Mouse (Mus musculus) c-Kit-positive CD71-negative TER-119-negative erythroid progenitor cells, embryonic 14.5 days (primary cell): ENCODE measurements around the gene Kif24.
A peak's percentile ranks its signal among the peaks of the same experiment; 100 is the strongest.

Experiments used
- DNase-seq: peaks from one replicate; pipeline ENCODE4 v3.0.0-alpha.2; 2013; ENCODE audit warnings: low read depth

Kif24 gene

DNA sequence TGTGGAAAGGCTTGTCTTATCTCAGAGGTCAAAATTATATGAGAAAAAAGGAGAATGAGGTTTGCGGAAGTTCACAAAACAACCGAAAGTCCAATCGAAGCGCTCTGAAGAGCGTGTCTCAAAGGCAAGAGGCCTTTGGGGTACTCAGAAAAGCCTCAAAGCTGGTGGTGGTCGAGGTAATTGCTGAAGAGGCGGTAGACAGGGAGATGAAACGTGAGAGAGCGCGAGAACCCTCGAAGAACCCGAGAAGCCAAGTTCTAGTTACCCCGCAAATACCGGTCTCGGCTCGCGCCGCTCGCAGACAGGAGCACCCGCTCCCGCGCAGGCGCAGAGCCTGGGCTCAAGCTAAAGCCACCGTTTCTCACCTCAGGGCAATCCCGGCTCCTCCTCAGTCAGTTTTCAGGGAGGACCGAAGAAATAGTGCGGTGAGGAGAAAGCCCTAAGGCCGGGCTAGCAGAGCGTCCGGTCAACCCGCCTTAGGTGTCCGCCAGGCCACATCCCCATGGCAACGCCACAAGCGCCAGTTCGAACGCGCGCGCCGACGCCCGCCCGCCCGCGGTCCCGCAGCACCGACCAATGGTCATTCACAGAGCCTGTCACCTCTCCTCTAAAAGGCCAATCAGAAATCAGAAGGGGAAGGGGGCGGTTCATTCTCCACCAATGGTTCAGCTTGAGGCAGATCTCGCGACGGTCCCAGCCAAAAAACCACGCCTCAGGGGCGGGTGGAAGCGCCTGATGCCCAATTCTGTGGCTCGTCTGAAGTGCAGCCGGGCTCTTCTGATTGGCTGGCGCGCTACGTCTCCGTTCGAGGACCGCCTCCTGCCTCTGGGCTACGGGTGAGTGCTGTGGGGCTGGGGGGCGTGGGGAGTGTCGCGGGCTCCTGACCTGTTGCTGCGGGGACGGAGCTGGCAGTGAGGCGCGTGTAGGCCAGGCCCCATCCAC is at the start of gene Kif24, which contains the start of gene Nudt2:
Gene Kif24 (minus strand): TSS at position 543 of the 942 bp plus-strand sequence.
Gene Nudt2 (plus strand): TSS at position 807 of the 942 bp plus-strand sequence.
- peak; percentile 99 for DNase-seq

DNA sequence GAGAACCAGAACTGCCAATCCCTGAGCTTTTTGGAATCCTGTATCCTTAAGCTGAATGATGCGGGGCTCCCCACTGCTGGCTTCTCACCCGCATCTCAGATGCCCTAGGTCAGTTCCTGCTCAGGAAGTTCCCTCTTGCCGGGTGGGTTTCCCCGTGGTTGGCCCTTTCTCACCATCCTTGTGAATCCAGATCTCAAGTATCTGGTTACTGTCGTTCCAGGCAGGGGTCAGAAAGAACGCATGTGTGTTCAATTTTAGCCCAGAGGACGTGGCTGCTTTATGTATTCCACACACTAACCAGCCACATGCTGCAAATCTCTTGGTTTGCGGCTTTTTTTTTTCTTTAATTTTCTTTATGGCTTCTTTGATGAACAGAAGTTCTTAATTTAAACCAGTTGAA is 49.0 kb upstream of the Kif24 start:
- DNase-seq: no peak

DNA sequence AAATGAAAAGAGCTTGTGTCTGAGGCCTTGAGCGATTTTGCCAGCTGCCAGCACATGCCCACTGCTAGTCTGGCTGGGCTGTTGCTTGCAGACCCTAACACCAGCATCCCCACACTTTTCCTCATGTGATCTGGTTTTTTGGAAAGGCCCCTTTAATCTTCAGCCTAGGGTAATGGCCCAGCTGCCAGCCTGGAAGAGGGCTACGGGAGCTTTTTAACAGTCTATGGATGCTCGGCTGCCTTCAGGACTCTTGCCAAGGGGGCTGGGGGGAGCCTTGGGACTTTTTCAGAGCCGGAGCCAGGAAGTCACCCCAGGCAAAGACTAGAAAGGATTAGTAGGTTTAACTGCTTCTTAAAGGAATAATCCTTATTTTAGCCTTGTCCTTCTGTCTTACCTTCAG is 48.6 kb upstream of the Kif24 start:
- DNase-seq: no peak

DNA sequence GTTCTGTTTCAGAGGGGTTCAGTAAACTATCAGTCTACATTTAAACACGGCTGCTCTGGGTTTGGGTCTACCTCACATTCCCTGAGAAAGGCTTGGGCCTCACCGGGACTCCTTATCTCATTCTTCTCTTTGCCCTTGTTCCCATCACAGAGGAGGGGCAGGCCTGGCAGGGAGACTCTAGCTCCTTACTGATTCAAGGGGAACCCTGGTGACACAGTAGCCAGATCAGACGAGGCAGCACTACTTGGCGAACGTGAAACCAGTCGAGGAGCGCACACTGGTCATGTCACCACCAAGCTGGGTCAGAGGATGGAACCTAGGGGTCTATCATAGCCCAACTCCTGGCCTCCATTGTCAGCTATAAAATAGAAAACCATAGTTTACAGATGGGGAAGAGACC is 43.3 kb upstream of the Kif24 start:
- DNase-seq: no peak

DNA sequence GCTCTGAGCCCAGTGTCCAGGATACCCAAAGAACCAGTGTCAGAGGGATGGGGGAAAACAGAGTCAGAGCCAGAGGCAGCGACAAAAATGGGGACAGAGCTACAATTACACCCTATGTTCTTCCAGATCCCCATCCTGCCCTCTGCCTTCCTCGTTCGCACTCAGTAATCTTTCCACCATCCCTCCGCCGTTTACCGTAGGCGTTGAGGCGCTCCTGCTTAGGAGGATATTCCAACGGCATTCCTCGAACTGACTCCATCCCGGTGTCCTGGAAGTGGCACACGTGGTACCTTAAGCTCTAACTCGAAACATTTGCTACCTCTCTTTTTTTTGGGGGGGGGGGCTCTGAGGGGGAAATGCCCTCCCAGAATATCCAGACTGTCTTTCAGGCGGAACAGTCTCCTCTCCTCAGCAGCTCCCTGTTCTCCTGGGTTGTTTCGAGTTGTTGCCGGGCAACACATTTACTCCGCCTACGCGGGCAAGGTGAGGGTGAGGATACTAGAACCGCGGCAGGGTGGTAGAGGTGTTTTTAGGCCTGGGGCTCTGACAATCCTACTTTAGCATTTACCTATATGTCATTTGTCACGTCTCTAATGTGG is 42.7 kb upstream of the Kif24 start:
- no peak for DNase-seq

DNA sequence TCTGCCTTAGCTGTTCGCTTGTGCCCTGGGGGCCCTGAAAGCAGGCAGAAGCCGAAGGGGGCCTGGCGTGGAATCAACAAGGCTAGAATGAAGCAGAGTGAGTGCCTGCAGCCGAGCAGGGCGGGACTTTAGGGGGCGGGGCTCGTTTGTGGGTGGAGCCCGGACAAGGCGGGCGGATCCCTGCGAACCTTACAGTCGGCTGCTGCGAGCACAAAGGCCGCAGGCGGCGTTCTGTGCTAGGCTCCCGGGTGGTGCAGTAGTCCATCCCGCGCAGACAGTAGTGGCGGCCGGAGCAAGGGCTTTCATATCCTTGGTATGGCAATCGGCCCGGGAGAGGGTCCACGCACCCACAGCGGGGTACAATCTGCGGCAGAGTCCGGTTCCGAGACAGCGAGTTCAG is 42.2 kb upstream of the Kif24 start:
- DNase-seq: peak; percentile 54

DNA sequence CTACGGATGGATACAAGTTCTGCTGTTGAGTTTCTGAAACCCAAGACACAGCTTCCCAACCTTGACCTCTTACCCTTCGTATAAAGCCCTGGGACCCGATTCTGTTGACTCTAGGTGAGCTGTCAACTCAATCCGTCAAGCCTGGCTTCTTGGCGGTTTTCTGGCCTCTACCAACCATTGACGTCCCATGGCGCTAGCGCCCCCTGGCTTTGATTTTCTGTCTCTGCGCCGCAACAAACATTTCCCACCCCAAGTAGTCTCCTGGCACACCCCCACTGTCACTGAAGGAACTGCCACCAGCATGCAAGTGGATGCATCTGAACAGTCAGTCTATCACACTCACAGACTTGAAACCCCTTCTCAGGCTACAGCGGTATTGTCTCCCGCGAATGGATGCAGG is 41.5 kb upstream of the Kif24 start:
- DNase-seq: no peak

DNA sequence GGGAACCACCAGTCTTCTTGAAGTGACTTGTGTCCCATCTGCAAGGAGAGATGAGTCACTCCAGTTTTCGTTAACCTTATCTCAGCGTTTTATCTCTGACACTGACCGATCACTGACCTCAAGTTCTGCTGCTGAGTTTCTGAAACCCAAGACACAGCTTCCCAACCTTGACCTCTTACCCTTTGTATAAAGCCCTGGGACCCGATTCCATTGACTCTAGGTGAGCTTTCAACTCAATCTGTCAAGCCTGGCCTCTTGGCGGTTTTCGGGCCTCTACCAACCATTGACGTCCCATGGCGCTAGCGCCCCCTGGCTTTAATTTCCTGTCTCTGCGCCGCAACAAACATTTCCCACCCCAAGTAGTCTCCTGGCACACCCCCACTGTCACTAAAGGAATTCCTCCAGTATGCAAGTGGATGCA is 40.5 kb upstream of the Kif24 start:
- DNase-seq: no peak

DNA sequence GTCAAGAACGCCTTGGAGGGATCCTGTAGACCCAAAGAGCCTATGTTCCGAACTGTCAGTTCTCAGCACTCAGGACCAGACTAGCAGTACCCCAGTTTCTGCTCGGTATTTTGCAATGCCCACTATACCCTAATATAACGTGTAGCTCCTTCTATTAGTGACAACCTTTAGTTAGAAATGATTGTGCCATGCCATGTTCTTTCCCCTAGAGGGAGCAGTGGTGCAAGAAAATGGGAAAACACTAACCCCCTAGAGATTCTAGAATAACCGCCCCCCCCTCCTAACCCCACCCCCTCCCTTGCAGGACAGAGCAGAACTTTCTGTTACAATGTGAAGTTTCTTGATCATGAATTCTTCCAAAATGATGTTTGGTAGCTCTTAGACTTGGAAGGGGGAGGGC is 39.6 kb upstream of the Kif24 start:
- DNase-seq: no peak

DNA sequence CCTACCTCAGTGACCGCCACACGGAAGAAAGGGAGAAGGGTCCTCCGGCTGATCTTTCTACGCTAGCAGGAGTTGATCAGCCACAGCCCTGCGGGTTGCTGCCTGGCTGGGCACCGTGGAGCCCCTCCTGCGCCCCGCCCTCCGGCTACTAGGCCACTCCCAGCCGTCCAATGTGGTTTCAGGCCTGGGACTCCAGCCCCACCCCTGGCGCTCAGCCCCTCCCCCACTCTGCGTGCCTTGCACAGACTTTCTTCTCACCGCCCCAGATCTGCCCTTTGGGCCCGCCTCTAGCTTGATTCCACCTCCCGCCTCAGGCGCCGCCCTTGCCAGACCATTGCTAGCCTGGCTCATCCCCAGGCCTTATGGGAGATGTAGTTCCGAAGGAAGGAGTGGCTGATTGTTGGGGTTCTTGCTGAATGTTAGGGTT is 38.3 kb upstream of the Kif24 start, which contains the start of gene AI464131:
Gene AI464131 (minus strand): TSS at position 91 of the 427 bp plus-strand sequence.
- peak; percentile 79 for DNase-seq

DNA sequence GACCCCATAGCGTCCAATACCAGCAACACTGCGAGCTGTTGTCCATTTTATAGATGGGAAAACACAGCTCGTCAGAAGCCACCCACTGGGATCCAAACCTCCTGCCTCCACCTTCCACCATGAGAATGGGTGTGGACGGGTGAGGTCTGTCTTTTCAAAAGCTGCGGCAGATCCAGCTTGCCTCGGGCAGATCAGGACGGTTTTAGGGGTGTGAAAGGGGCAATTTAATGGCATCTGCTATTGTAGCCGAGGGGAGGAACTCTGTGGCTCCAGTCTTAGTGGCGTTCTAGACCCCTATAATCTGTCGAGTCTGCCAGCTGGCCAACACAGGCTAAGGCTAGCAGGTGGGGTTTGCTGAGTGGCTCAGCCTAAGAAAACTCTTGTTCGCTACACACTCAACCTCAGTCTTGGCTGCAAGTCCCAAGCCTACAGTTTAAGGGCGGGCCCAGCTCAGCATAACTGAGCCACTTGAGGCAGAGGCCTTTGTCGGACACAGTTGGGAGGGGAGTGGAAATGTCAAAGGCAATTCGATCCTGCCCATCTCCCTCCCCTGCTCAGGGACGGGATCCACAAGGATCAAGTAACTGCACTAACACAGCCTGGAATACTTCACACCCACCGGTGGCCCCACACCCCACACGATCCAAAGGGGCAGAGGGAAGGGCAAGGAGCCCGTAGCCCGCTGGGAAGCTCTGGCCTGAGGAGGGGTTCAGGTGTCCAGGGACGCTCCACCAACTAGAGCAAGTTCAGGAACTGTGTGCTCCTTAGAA is 37.7 kb upstream of the Kif24 start:
- no peak for DNase-seq

DNA sequence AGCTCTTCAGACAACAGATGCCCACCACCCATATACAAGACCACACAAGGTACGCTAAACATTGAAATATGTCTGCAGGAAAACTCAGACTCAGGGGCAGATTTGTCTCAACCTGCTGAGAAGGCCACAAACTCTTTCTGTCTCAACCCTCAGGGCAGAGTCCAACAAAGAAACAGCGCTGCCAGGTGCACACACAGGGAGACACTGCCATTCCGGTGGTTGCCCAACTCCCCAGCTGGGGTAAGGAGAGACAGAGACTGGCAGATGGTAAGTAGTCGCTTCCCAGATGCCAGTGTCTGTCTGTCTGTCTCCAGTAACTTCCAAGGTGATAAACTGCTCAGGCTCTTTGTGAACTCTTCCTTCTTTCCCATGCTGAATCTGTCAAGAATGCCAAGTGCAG is 36.1 kb upstream of the Kif24 start:
- no peak for DNase-seq

DNA sequence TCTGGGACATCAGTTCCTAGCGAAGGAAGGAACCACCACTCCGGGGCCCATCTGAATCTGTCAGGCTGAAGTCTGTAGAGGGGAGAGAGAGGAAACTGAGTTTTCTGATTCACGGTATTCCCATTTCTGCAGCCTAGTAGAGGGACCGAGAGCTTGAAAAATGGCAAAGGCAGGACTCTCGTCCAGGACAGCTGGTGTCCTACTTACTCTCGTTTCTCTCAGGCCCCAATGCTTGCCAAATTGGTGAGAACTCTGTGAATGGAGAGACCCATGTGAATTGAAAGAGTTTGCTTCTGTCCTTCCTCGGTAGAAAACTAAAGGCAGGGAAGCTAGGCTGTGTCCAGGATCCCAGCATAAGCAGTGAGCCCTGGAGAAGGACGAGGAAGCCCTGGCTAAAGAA is 34.9 kb upstream of the Kif24 start:
- DNase-seq: no peak

DNA sequence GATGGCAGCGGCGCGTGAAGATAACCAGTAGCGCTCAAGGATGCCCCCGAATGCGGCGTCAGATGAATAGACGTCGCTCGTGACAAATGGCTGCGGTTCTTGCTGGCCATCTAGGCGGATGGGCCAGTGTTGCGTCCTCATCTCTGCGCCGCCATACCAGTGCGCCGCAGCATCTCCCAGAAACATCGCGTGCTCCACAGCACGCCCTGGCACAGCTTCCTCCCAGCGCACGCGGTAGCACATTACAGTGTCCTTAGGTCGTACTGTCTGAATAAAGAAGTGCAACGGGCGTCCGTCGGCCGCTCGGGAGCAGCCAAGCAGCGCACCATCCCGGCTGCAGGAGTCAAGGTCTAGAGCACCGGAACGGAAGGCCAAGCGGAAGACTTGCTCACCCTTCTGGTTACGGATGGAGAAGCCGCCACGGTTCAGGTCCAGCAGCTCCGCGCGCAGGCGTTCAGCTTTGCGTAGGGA is 34.3 kb upstream of the Kif24 start:
- no peak for DNase-seq

DNA sequence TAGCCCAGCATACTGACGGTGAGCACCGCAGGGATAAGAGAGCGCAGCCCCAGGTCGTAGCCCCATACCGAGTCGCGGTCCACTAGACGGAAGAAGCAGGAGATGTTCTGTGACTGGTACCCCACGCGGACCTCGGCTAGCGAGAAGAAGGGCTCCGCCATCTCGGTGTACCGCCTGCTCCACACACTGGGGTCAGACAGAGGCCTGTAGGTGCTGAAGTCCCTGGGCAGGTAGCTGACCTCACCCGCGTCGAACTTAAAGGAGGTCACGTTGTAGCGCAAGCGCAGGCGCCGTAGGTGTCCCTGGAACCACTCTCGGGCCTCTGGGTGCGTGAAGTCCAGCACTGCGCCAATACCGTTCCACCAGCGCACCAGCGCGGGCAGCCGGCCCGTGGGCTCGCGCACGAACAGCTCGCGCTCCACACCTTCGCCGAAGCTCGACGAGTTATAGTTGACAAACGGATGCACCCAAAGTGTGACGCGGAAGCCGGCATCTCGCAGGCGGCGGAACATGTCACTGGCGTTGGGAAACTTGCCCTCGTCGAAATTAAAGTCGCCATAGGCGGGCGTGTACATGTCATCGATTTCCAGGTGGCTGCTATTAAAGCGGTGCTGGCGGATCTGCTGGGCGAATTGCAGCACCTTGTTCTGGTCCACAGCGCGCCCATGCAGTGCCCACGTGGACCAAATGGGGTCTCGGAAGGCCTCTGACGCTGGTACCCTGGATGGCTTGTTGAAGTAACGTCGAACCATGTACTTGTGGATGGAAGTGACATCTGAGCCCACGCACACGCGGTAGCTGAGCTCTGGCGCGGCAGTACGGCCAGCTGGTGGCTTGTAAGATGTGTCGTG is 33.5 kb upstream of the Kif24 start:
- no peak for DNase-seq

DNA sequence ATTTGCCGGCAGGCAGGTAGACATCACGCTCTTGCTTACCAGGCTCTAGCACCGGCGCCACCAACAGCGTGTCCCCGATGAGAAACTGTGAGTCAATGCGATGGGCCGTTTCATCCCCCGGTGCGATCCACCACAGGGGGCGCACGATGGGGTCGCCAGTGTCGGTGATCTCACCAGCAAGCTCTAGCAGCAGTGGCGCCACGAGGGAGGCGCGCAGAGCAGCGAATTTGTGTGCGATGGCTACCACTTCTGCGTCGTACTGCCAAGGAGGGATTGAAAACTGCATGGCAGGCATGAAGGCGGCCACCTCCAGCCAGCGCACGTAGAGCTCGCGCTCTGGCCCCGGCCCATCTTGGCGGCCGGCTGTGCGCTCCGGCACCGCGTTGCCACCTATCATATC is 32.9 kb upstream of the Kif24 start:
- DNase-seq: no peak

DNA sequence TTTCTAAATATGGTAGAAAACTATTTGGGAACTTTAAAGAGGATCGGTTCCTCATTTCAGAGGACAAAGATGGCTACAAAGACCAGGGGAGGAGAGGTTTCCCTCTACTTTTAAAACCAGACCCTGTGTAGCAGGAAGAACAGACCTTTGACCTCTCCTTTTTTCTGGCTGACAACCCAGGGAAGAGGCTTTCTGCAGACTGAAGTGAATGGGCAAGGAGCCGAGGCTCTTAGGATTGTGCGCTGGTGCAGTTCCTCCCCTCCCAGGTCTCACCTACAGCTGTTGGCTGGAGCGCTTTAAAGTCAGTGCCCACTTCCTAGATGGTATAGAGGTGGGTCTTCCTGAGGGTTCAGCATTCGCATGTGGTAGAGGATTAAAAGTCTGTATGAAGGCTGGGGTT is 32.4 kb upstream of the Kif24 start:
- DNase-seq: no peak

DNA sequence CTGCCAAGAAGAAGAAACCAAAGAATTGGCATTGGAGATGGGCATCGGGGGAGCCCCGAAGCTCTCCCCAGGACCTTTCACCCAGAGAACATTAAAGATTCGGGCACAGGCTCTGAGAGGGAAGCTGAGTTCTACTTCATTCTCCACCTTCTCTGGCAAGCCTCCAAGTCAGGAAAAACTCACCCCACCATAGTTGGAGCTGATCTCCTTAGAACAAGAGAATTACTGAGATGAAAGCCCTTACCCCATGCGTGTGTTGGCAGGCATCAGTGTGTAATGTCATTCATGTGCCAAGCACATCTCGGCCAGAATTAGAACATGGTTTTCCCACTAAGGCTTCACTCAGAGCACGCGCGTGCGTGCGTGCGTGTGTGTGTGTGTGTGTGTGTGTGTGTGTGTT is 31.2 kb upstream of the Kif24 start:
- DNase-seq: no peak

DNA sequence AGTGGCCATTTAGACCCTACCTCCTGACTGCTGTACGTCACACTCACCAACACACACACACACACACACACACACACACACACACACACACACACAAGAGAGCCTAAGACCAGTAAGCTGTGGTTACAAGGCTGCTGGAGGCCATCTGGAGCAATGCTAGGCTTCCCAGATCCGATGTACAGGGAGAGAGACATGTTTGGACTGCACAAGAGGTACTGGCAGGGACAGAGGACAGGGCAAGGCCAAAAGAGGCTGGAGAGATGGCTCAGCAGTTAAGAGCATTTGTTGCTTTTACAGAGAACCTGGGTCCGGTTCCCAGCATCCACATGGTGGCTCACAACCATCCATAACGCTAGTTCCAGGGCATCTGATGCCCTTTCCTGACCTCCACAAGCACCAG is 30.4 kb upstream of the Kif24 start:
- DNase-seq: no peak

DNA sequence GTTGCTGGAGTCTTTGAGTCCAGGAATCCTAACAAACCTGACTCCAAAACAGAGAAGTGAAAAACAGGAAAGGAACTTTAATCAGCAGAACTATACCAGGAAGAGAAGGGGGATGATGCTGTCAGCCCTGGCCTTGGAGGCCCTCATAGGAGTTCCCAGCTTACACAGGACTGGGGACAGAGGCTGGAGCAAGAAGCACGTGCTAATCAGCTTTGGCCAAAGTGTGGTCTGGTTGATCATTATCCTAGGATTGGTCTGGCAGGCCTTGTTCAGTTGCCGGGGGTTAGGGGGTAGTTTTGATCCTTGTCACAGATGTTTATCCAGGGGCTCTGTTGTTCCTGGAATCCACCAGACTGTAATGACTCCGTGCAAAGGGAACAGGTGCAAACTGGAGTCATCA is 29.7 kb upstream of the Kif24 start:
- DNase-seq: no peak

DNA sequence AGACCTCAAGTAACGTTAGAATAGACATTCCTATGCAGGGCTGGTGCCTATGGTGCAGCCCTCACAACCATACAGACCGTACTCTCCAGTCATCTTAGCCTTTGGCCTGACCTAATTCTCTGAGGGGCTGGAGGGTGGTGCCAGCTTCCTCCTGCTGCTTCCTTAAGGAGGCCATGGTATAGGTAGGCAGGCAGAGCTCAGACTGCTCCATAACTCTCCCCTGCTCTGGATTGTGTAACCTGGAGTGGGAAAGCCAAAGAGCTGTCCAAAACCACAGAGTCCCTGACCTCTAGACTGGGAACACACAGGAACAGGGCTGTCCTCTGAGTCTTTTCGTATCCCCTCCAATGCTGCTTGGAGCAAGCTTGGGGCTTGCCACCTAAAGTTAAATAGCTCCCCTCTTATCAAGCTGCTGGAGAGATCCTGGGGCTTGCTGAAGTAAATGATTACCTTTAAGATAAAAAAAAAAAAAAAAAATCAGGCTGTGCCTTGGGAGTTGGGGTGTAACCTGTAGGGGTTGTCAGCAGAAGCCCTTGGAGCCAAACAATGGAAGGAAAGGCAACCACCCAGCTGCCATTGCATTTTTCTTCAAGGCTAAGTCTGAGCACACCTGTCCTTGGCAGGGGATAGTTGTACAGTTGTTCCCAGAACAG is 28.9 kb upstream of the Kif24 start:
- no peak for DNase-seq
